Mouse (Mus musculus) inflammation-experienced regulatory T-cells, adult 6 months (primary cell): ENCODE data around the gene Auh. TPM values are rescaled to one million over a fixed set of nuclear protein-coding genes. Genes with fewer than 3 reads are reported as not detected.
A peak's percentile ranks its signal among the peaks of the same experiment; 100 is the strongest.

Experiments
- ATAC-seq: one replicate; pipeline ENCODE4 v1.8.0; 2017
- polyA plus RNA-seq, 3 experiments: library from polyadenylated mRNA; unstranded; fragments of 100-300 nt; shearing (Covaris generic); gene quantifications; one replicate each; pipeline ENCODE4 v1.2.1; 2017

Auh gene
- polyA plus RNA-seq, 3 experiments from 2014 or later, result 25.0 to 28.2 (median 26.2) TPM

DNA sequence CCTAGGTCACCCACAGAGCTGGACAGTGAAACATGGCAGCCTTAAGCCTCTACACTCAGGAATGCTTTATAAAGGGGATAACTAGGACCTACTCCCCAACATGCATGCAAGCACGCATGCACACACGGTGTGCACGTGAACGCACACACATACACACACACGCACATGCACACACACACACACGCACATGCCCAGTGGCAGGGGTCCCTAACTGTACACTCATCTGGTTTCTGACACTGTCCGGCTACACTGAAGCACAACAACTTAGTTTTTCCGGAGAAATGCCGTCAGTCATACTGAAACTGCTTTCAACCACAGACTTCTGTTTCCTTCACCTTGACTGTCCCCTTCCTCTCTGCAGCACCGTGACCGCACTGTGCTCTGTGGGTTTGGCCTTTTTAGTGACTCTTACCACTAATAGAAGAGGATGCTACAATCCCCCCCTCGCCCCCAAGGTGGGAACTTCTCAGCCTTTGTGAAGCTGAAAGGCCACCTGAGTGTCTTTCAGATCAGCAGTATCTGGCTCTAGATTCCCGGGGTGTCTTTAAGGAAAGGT, 136.0 kb downstream of the Auh start:
- ATAC-seq, result peak; percentile 95

GRCm38 (mm10) chr13:52792242-52792844, 137.1 kb downstream of the Auh start:
- no peak for ATAC-seq

GRCm38 (mm10) chr13:52790894-52791293, 138.6 kb downstream of the Auh start:
- ATAC-seq, result no peak

Other genes with a start within 250 kb of the Auh start
- 1 to 10 TPM; 2.7 to 4.1 (median 3.8) TPM for gene Nfil3, start 51.4 kb upstream of the Auh start, polyA plus RNA-seq